Mouse (Mus musculus): Measurements from ENCODE around the gene Gm49366. TPM values are rescaled to one million over a fixed set of nuclear protein-coding genes. Genes with fewer than 3 reads are reported as not detected.
A peak's percentile ranks its signal among the peaks of the same experiment; 100 is the strongest.
"Not testable (repeated sequence)": the region's sequence is repeated elsewhere in the genome, so short reads cannot be mapped to it uniquely, and the experiment has no call there.

Gm49366 gene
- polyA plus RNA-seq, 1 experiment: not detected

DNA sequence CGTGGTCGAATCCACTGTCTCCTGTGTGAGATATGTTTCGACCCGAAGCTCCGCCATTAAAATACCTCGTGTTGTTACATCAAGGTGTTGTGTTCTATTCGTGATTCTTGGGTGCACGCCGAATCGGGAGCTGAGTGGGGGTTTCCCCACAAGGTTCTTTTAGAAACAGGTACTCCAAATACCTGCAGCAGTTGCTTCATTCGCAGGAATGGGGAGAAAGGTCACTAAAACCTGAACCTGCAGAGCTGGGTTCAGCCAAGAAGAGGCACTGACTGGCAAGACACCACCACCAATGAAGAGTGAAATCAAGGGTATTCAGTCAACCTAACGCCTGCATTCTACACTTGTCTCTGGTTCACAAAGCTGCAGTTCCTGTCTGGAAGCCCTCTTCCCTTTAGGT, 30.5 kb upstream of the Gm49366 start:
- Histone ChIP-seq H3K4me1 (ENCODE audit: control insufficient read depth, insufficient read depth, insufficient read length, low read length) (peaks cover 6% of the 10 kb centered on the region; the same call in 1 of the 2 replicates), H3K36me3 (ENCODE audit: control insufficient read depth, insufficient read depth, low read length) (no peaks in the 10 kb centered on the region), H3K4me3 (ENCODE audit: low read depth, low read length) (no peak overlapping the region), H3K27me3 (ENCODE audit: control insufficient read depth, insufficient read depth, low read length) (no peaks in the 10 kb centered on the region), H3K27ac (ENCODE audit: insufficient read depth, low read depth, low read length) (no peak overlapping the region)
- 85% methylated on average over 12 of the region's 12 CpGs for WGBS
- TF ChIP-seq CTCF (IDR thresholded peaks at IDR 0.05; ENCODE audit: extremely low read depth, insufficient read length, insufficient replicate concordance, low read depth, low read length): no peak
- TF ChIP-seq POLR2A (IDR thresholded peaks at IDR 0.05; ENCODE audit: low read depth, low read length): no peak

DNA sequence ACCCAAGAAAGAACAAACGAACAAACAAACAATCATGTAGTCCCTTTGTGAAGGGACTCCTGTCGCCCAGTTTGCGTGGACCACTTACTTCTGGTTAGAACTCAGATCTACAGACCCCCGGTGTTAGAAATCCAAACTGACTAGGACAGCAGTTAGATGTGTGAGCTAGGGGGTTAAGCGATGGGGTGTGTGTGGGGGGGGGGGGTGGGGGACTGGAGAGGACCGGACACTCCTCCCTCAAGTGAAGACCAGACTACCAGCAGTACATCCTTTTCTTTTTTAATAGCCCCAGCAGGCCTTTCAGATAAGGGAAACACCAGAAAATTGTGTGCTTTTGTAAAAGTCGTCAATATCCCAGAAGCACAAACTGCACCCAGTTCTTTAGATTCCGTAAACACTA, 30.0 kb upstream of the Gm49366 start:
- Histone ChIP-seq H3K36me3 (ENCODE audit: control insufficient read depth, insufficient read depth, low read length) (no peaks in the 10 kb centered on the region), H3K27me3 (ENCODE audit: control insufficient read depth, insufficient read depth, low read length) (no peaks in the 10 kb centered on the region), H3K4me1 (ENCODE audit: control insufficient read depth, insufficient read depth, insufficient read length, low read length) (peaks cover 6% of the 10 kb centered on the region; the same call in 1 of the 2 replicates), H3K4me3 (ENCODE audit: low read depth, low read length) (no peak overlapping the region), H3K27ac (ENCODE audit: insufficient read depth, low read depth, low read length) (no peak overlapping the region)
- TF ChIP-seq POLR2A (IDR thresholded peaks at IDR 0.05; ENCODE audit: low read depth, low read length) (no peak), CTCF (IDR thresholded peaks at IDR 0.05; ENCODE audit: extremely low read depth, insufficient read length, insufficient replicate concordance, low read depth, low read length) (no peak)
- 42% methylated on average over 8 of the region's 8 CpGs for WGBS

DNA sequence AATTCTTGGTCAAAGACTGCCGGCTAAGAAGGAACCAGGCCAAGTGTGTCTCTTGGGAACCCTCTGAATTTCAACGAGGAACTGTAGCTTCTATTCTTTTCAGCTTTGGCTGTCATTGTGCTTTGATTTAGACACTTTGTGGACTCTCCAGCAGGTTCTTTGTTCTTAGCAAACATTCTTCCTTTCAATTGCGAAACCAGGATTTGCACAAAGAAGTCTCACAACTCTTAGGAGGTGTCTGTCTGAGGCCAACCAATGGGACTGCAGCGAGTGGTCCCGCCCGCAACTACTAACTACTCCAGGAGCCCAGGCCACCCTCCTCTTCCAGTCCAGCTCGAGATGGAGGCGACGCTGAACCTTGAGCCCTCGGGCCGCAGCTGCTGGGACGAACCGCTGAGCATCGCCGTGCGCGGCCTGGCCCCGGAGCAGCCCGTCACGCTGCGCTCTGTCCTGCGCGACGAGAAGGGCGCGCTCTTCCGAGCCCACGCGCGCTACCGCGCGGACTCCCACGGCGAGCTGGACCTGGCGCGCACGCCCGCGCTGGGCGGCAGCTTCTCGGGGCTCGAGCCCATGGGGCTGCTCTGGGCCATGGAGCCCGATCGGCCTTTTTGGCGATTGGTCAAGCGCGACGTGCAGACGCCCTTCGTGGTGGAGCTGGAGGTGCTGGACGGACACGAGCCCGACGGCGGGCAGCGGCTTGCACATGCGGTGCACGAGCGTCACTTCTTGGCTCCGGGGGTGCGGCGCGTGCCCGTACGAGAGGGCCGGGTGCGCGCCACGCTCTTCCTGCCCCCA, 29.4 kb upstream of the Gm49366 start, which contains the start of gene Acot1:
TSS of gene Acot1 (plus strand) at position 320 of the 795 bp plus-strand sequence.
- not testable (repeated sequence) for H3K27ac ChIP-seq (ENCODE audit: insufficient read depth, low read depth, low read length); H3K36me3 ChIP-seq (ENCODE audit: control insufficient read depth, insufficient read depth, low read length); H3K27me3 ChIP-seq (ENCODE audit: control insufficient read depth, insufficient read depth, low read length); H3K4me1 ChIP-seq (ENCODE audit: control insufficient read depth, insufficient read depth, insufficient read length, low read length)
- H3K4me3 ChIP-seq (ENCODE audit: low read depth, low read length): peak within 1 kb of the TSS; percentile 64
- WGBS: under 1% methylated on average over 67 of the region's 70 CpGs

GRCm38 (mm10) chr12:84010201-84010600, 28.5 kb upstream of the Gm49366 start:
- Histone ChIP-seq H3K27ac (ENCODE audit: insufficient read depth, low read depth, low read length) (no peak overlapping the region), H3K4me1 (ENCODE audit: control insufficient read depth, insufficient read depth, insufficient read length, low read length) (peaks cover 6% of the 10 kb centered on the region; the same call in 1 of the 2 replicates), H3K4me3 (ENCODE audit: low read depth, low read length) (no peak overlapping the region), H3K27me3 (ENCODE audit: control insufficient read depth, insufficient read depth, low read length) (no peaks in the 10 kb centered on the region), H3K36me3 (ENCODE audit: control insufficient read depth, insufficient read depth, low read length) (no peaks in the 10 kb centered on the region)
- TF ChIP-seq CTCF (IDR thresholded peaks at IDR 0.05; ENCODE audit: extremely low read depth, insufficient read length, insufficient replicate concordance, low read depth, low read length): no peak
- TF ChIP-seq POLR2A (IDR thresholded peaks at IDR 0.05; ENCODE audit: low read depth, low read length): no peak
- 53% methylated on average over 3 of the region's 3 CpGs for WGBS

GRCm38 (mm10) chr12:84011251-84012040, 27.3 kb upstream of the Gm49366 start:
- H3K27me3 ChIP-seq (ENCODE audit: control insufficient read depth, insufficient read depth, low read length): no peaks in the 10 kb centered on the region
- no peaks in the 10 kb centered on the region for H3K36me3 ChIP-seq (ENCODE audit: control insufficient read depth, insufficient read depth, low read length)
- H3K27ac ChIP-seq (ENCODE audit: insufficient read depth, low read depth, low read length): no peak overlapping the region
- no peak for TF ChIP-seq CTCF (IDR thresholded peaks at IDR 0.05; ENCODE audit: extremely low read depth, insufficient read length, insufficient replicate concordance, low read depth, low read length)
- no peak for TF ChIP-seq POLR2A (IDR thresholded peaks at IDR 0.05; ENCODE audit: low read depth, low read length)
- H3K4me3 ChIP-seq (ENCODE audit: low read depth, low read length): no peak overlapping the region
- peaks cover 6% of the 10 kb centered on the region; the same call in 1 of the 2 replicates for H3K4me1 ChIP-seq (ENCODE audit: control insufficient read depth, insufficient read depth, insufficient read length, low read length)
- 25% methylated on average over 12 of the region's 12 CpGs for WGBS

- TF ChIP-seq POLR2A (IDR thresholded peaks at IDR 0.05; ENCODE audit: low read depth, low read length) (no peak), CTCF (IDR thresholded peaks at IDR 0.05; ENCODE audit: extremely low read depth, insufficient read length, insufficient replicate concordance, low read depth, low read length) (no peak)
- Histone ChIP-seq H3K4me1 (ENCODE audit: control insufficient read depth, insufficient read depth, insufficient read length, low read length) (peaks cover 6% of the 10 kb centered on the region; the same call in 1 of the 2 replicates), H3K4me3 (ENCODE audit: low read depth, low read length) (no peak overlapping the region), H3K36me3 (ENCODE audit: control insufficient read depth, insufficient read depth, low read length) (no peaks in the 10 kb centered on the region), H3K27ac (ENCODE audit: insufficient read depth, low read depth, low read length) (no peak overlapping the region), H3K27me3 (ENCODE audit: control insufficient read depth, insufficient read depth, low read length) (no peaks in the 10 kb centered on the region)
- WGBS: 75% methylated on average over 6 of the region's 6 CpGs
These were observed 25.6 kb upstream of the Gm49366 start for GRCm38 (mm10) chr12:84013130-84013529.

DNA sequence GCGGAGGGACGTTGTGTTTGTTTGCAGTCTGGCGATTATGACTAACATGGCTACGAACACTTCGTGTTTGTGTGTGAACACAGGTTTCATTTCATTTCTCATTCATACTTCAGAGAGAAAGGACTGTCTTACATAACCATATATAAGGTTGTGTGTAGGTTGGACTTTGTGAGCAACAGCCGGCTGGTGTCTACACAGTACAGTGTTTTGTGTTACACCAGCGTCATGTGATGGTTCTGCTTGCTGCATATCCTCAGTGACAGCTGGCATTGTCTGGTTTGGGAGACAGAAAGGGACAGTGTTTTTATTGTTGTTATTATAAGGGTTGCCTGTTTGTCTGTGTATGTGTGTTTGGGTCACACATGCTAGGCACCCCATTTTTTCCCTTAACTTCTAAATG, 25.0 kb upstream of the Gm49366 start:
- 87% methylated on average over 7 of the region's 7 CpGs for WGBS
- TF ChIP-seq CTCF (IDR thresholded peaks at IDR 0.05; ENCODE audit: extremely low read depth, insufficient read length, insufficient replicate concordance, low read depth, low read length) (no peak), POLR2A (IDR thresholded peaks at IDR 0.05; ENCODE audit: low read depth, low read length) (no peak)
- H3K27ac ChIP-seq (ENCODE audit: insufficient read depth, low read depth, low read length): no peak overlapping the region
- peaks cover 6% of the 10 kb centered on the region; the same call in 1 of the 2 replicates for H3K4me1 ChIP-seq (ENCODE audit: control insufficient read depth, insufficient read depth, insufficient read length, low read length)
- no peak overlapping the region for H3K4me3 ChIP-seq (ENCODE audit: low read depth, low read length)
- no peaks in the 10 kb centered on the region for H3K36me3 ChIP-seq (ENCODE audit: control insufficient read depth, insufficient read depth, low read length)
- H3K27me3 ChIP-seq (ENCODE audit: control insufficient read depth, insufficient read depth, low read length): no peaks in the 10 kb centered on the region

- not testable (repeated sequence) for H3K27me3 ChIP-seq (ENCODE audit: control insufficient read depth, insufficient read depth, low read length); H3K36me3 ChIP-seq (ENCODE audit: control insufficient read depth, insufficient read depth, low read length); H3K4me3 ChIP-seq (ENCODE audit: low read depth, low read length); H3K4me1 ChIP-seq (ENCODE audit: control insufficient read depth, insufficient read depth, insufficient read length, low read length); H3K27ac ChIP-seq (ENCODE audit: insufficient read depth, low read depth, low read length)
- WGBS: 5% methylated on average over 7 of the region's 7 CpGs
These were observed 18.2 kb upstream of the Gm49366 start for GRCm38 (mm10) chr12:84020528-84020927.

DNA sequence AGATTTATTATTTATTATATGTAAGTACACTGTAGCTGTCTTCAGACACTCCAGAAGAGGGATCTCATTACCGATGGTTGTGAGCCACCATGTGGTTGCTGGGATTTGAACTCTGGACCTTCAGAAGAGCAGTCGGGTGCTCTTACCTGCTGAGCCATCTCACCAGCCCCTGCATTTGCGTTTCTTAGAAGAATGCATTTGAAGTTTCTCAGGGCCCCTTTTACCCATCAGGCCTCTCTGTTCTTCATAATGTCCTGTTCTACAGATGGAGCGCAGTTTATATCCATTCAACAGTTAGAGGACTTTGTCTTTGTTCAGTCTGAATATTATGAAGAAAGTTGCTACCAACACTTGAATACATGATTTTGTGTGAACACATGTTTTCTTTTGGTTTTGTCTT, 16.5 kb upstream of the Gm49366 start:
- not testable (repeated sequence) for H3K4me1 ChIP-seq (ENCODE audit: control insufficient read depth, insufficient read depth, insufficient read length, low read length); H3K36me3 ChIP-seq (ENCODE audit: control insufficient read depth, insufficient read depth, low read length); H3K27ac ChIP-seq (ENCODE audit: insufficient read depth, low read depth, low read length); H3K27me3 ChIP-seq (ENCODE audit: control insufficient read depth, insufficient read depth, low read length); H3K4me3 ChIP-seq (ENCODE audit: low read depth, low read length)
- 72% methylated on average over 4 of the region's 4 CpGs for WGBS
